Mouse (Mus musculus): ENCODE measurements around the gene 9030025P20Rik.
A peak's percentile ranks its signal among the peaks of the same experiment; 100 is the strongest.
"Not testable (repeated sequence)": the region's sequence is repeated elsewhere in the genome, so short reads cannot be mapped to it uniquely, and the experiment has no call there.

Gene 9030025P20Rik

GRCm38 (mm10) chr17:14978362-14979038 lies at the start of gene 9030025P20Rik, which contains the start of gene Gm3417:
TSS of gene 9030025P20Rik (plus strand) at chr17:14978468.
TSS of gene Gm3417 (minus strand) at chr17:14978790.
- DNase-seq (ENCODE audit: low spot score in 2 of 2) = not testable (repeated sequence)

DNA sequence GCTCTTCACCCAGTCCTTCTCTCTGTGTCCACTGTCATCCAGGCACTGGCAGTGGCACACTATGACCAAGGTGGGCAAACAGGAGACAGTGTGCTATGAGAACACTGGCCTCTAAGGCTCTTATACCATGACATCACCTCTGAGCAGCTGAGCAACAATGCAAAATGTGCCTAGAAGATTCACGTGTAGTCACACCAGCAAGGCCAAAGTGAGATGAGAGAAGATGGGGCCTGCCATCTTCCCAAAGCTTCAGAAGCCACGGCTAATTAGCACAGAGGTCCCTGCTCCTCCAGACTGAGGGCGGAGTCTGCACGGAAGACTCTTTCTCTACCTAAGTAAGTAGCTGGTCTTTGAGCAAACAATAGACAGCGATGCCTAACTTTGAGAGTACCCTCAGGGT lies 49.6 kb upstream of the 9030025P20Rik start:
- no peak for DNase-seq (ENCODE audit: low spot score in 2 of 2)

- DNase-seq (ENCODE audit: low spot score in 2 of 2) = no peak
Measured at GRCm38 (mm10) chr17:14930697-14931096, 47.6 kb upstream of the 9030025P20Rik start.

DNA sequence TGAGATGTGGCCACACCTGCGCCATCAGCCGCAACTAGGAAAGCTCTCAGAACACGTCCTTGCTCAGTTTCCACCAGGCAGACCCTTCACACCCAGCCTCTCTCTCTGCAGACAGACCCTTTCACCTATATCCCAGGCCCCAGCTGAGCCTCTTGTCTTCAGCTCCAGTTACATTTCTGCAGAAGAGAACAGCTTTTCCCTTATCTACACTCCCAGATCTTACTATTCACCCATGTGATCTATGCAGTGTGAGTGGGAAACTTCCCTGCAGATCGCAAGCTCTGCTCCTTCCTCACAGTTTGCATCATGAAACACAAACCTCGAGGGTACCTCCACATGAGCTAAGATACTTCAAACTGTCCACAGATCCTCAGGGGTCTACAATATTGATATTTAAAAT lies 46.8 kb upstream of the 9030025P20Rik start:
- no peak for DNase-seq (ENCODE audit: low spot score in 2 of 2)

- not testable (repeated sequence) for DNase-seq (ENCODE audit: low spot score in 2 of 2)
Measured at GRCm38 (mm10) chr17:14935280-14935679, 43.0 kb upstream of the 9030025P20Rik start.

DNA sequence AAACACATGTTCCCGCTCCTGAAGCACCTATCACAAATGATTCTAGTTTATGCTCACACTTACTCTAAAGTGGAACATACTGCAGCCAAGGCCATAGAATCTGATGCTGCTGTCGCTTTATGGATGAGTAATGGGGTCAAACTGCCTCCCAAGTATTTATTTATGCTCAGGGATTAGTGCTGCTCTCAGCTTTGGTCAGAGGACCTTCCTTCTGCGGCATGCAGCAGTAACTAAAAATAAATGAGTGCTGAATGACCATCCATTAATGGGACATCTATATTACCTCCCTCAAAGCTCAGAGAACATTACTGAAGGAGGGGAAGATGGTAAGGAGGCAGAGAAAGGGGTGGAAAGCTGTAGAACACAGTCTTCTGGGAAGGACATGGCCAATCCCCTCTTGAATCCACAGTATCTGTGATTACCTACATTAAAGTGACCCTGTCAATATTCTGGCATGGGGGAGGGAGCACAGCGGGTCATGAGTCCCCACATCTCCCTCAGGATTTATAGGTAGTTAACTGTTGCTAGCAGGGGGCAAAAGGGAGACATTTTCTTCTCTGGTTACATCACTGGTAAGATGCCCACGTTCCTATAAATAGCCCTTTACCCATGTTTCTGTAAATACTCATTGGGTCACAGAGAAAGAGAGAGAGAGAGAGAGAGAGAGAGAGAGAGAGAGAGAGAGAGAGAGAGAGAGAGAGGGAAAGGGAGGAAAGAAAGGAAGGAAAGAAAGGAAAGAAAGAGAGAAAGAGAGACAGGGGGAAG lies 42.2 kb upstream of the 9030025P20Rik start:
- DNase-seq (ENCODE audit: low spot score in 2 of 2) = no peak

DNA sequence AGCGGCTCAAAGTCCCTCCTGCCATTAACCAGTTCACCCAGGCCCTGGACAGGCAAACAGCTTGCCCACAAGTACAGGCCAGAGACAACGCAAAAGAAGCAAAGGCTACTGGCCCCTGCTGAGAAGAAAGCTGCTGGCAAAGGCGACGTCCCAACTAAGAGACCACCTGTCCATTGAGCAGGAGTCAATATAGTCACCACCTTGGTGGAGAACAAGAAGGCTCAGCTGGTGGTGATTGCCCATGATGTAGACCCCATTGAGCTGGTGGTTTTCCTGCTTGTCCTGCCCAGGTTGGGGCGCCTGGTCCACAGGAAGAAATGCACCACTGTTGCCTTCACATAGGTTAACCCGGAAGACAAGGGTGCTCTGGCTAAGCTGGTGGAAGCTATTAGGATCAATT lies 36.1 kb upstream of the 9030025P20Rik start:
- not testable (repeated sequence) for DNase-seq (ENCODE audit: low spot score in 2 of 2)

DNA sequence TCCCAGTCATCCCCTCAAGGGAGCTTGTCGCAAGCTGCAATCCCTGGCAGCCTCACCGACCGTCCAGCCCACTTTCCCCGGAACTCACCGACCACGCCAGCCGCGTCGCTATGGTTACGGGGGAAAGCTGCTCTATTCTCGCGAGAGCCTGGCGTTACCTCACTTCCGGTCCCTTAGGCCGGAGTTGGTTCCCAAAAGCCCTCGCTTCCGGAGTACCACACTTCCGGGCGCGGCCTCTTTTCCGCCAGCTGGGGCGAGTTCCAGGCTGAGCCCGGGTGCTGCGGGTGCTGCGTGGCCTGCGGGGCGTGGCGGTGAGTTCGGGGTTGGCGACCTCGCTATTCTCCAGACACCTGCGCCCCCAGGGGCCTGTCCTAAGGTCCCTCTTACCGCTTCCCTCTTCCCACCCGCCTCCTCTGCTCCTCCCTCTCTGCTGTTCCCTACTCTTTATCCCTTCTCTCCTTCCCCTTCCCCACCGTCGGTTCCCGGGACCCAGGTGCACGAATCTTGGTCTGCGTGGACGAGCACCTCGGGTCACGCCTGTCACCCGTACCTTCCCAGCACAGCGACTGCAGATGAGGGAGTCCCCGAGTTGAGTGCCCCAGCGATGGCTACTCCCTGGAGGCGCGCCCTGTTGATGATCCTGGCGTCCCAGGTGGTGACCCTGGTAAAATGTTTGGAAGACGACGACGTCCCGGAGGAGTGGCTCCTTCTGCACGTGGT lies 35.1 kb upstream of the 9030025P20Rik start, which contains the start of the genes Wdr27 and 1600012H06Rik:
Wdr27 (minus strand) TSS at position 150 of the 720 bp plus-strand sequence.
1600012H06Rik (plus strand) TSS at position 176 of the 720 bp plus-strand sequence.
- peak; percentile 98 to 99 for DNase-seq (ENCODE audit: low spot score in 2 of 2)

- no peak for DNase-seq (ENCODE audit: low spot score in 2 of 2)
Measured at GRCm38 (mm10) chr17:14943729-14944059, 34.6 kb upstream of the 9030025P20Rik start.

- peak; percentile 20 to 29 for DNase-seq (ENCODE audit: low spot score in 2 of 2)
Measured at GRCm38 (mm10) chr17:14944551-14944950, 33.7 kb upstream of the 9030025P20Rik start.

DNA sequence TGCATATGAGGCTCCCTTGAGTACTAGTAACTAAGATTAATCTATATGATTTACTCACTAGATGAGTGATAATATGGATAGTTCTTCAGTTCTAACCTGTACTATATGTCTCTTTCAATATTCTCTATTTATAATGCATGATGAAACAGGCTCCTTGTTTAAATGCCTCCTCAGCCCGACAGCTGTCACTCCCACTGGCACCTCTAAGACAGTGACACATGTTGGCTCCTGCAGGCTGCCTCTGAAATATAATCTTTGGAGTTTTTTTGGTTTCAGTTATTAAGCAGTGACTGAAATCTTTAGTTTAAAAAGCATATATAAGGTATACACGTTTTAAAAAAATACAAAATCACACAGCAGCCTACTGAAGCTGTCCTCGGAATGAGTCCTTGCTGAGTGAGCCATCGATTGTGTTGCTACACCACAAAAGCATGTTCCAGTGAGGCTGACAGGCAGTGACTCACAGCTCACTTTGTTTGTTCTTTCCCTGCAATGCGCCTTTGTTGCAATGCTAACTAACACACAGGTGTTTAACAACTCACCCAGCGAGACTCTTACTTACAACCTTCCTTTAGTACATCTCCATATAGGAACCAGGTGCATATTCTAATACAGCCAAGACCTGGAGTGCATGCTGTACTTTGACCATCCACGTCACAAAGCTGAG lies 29.0 kb upstream of the 9030025P20Rik start:
- peak; percentile 13 to 21 for DNase-seq (ENCODE audit: low spot score in 2 of 2)

- no peak for DNase-seq (ENCODE audit: low spot score in 2 of 2)
Measured at GRCm38 (mm10) chr17:14953452-14953851, 24.8 kb upstream of the 9030025P20Rik start.

DNA sequence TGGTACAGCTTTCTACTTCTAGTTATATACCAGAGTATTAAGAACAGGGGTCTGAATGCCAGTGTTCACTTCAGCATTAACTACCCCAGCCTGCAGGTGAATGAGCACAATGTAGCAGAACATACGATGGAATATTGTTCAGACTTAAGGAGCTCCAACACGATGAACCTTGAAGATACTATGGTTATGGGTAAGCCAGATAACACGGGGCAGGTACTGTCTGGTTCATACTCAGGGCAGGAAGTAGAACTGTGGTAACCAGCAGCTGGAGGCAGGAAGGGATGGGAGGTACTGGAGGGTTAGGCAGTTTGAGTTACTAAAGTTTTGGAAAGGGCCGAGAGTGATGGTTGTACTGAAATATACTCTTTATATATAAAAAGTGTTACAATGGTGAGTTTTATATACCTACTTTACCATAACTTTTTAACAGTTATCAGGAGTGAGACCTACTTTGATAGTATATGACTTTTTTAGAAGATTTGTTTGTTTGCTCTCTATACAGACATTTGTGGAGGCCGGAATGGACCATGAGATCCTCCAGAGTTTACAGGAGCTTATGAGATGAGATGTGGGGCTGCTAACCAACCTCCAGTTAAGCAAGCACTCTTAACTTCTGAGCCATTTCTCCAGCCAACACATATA lies 19.5 kb upstream of the 9030025P20Rik start:
- DNase-seq (ENCODE audit: low spot score in 2 of 2) = no peak

- no peak for DNase-seq (ENCODE audit: low spot score in 2 of 2)
Measured at GRCm38 (mm10) chr17:14959979-14960378, 18.3 kb upstream of the 9030025P20Rik start.

DNA sequence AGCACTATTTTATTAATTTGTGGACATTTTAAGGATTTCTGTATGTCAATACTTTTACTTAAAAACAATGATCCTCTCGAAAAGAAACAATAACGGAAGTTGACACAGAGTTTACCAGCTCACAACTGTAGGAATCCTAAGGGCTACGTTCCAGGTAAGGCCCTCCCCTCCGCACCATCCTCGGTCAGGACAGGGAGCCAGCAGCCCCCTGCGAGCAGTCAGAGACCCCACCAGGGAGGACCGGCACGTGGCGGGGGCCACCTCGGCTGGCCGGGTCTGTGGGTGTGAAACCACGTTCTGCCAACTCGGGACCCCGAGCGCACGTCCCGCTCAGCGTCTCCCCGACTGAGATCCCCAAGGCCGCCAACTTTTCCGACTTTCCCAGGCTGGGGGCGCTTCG lies 17.7 kb upstream of the 9030025P20Rik start:
- no peak for DNase-seq (ENCODE audit: low spot score in 2 of 2)

- peak; percentile 24 to 37 for DNase-seq (ENCODE audit: low spot score in 2 of 2)
Measured at GRCm38 (mm10) chr17:14960951-14961556, 17.2 kb upstream of the 9030025P20Rik start, which contains the start of gene Phf10. TSS of gene Phf10 (minus strand) at chr17:14961273.

DNA sequence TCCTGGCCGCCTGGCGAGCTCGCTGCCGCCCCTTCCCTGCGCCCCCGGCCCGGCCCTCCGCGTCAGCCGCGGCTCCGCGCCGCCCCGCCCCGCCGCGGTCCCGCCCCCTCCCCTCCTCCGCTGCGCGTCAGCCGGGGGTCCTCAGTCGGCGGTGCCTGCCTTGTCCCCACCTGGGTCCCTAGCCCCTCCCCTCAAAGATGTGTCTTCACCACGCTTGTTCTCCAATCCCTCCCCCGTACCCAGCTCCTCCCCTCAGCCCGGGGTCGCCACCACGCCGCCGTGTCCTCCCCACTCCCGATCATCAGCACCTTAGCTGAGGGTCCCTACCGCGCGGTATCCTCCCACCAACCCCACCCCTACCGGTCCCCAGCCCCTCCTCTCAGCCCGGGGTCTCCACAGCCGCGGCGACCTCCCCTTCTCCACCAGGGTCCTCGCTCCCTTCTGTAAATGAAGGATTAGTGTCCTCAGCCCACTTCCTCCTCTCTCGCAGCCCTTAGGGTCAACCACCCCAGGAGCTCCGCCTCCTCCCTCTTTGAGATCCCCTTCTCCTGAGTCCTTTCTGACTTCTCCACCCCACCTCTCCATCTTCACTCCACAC lies 16.6 kb upstream of the 9030025P20Rik start:
- not testable (repeated sequence) for DNase-seq (ENCODE audit: low spot score in 2 of 2)

- not testable (repeated sequence) for DNase-seq (ENCODE audit: low spot score in 2 of 2)
Measured at GRCm38 (mm10) chr17:14968373-14968913, 9.8 kb upstream of the 9030025P20Rik start.

GRCm38 (mm10) chr17:14977718-14978361 lies 428 bp upstream of the 9030025P20Rik start:
- not testable (repeated sequence) for DNase-seq (ENCODE audit: low spot score in 2 of 2)

Data from urinary bladder, postnatal 36 days (tissue).